Mouse (Mus musculus) stomach, embryonic 16.5 days (tissue): ENCODE measurements around the gene Adk. TPM values are rescaled to one million over a fixed set of nuclear protein-coding genes. Genes with fewer than 3 reads are reported as not detected.
A peak's percentile ranks its signal among the peaks of the same experiment; 100 is the strongest.

Source experiments
- ATAC-seq: fragments of 200-750 bp; cut with Nextera tagmentation; 2 replicates; pipeline ENCODE4 v1.8.0; 2017; ENCODE audit warnings: moderate number of reproducible peaks, moderate TSS enrichment; ENCODE audit not compliant: insufficient read depth, low FRiP score
- H3K27ac ChIP-seq: fragments of 300-500 bp; sonication (generic); 2 replicates; pipeline ENCODE4 v1.5.1; 2014; ENCODE audit warnings: low read length
- H3K27me3 ChIP-seq: fragments of 300-500 bp; sonication (generic); 2 replicates; pipeline ENCODE4 v1.6.1; 2014; ENCODE audit warnings: low read length, control low read depth, mixed read lengths; ENCODE audit not compliant: control insufficient read depth, insufficient read depth
- H3K36me3 ChIP-seq: fragments of 300-500 bp; sonication (generic); 2 replicates; pipeline ENCODE4 v1.6.1; 2014; ENCODE audit warnings: low read length; ENCODE audit not compliant: control insufficient read depth, insufficient read depth
- H3K4me1 ChIP-seq: fragments of 300-500 bp; sonication (generic); 2 replicates; pipeline ENCODE4 v1.6.1; 2014; ENCODE audit warnings: low read length, control low read depth, mixed read lengths; ENCODE audit not compliant: control insufficient read depth, insufficient read depth
- H3K4me2 ChIP-seq: fragments of 300-500 bp; sonication (generic); 2 replicates; pipeline ENCODE4 v1.6.1; 2014; ENCODE audit warnings: low read depth, low read length, mixed read lengths
- H3K4me3 ChIP-seq: fragments of 300-500 bp; sonication (generic); replicated peaks from 2 replicates; pipeline ENCODE4 v1.5.1; 2014; ENCODE audit warnings: mild to moderate bottlenecking, low read length
- H3K9ac ChIP-seq: fragments of 300-500 bp; sonication (generic); 2 replicates; pipeline ENCODE4 v1.6.1; 2014; ENCODE audit warnings: low read length
- H3K9me3 ChIP-seq: fragments of 300-500 bp; sonication (generic); replicated peaks from 2 replicates; pipeline ENCODE4 v1.6.1; 2016; ENCODE audit warnings: low read length, control low read depth; ENCODE audit not compliant: control insufficient read depth
- WGBS: fragments of 180-500 bp; shearing (Covaris S2); extraction: QIAGEN DNeasy Blood & Tissue Kit; methylation state at CpG from one replicate; pipeline ENCODE4 v1.1.7; 2014; 5-methylcytosine and 5-hydroxymethylcytosine counted together
- polyA plus RNA-seq: library from polyadenylated mRNA; unstranded; fragments of >200 nt; fragmentation: Nextera tagmentation; extraction: Ambion mirVana; gene quantifications from 2 replicates; pipeline ENCODE4 v1.2.1, GENCODE M21; 2015

Gene Adk
- polyA plus RNA-seq, 1 experiment from 2014 or later: 151 TPM

DNA sequence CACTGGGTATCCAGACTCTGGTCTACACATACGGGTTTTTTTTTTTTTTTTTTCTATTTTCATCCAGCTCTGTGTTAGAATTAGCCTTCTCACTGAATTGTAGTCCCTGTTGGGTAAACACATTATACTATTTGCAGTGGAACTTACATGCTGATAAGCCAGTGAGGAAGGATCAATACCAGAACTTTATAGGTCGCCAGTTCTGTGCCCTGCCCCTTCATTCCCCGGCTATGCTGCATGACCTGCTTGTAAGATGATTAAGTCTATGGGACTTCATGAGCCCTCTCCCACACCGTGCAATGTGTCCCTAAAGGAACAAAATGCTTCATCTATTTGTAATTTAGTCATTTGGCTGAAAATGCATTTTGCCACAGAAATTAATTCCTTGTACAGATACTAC, 219.1 kb downstream of the Adk start:
- Histone ChIP-seq H3K27ac (no peak overlapping the region), H3K9me3 (no peaks in the 10 kb centered on the region), H3K27me3 (no peaks in the 10 kb centered on the region), H3K4me1 (no peaks in the 10 kb centered on the region; the same call in 1 of the 2 replicates), H3K9ac (no peak overlapping the region), H3K36me3 (no peaks in the 10 kb centered on the region), H3K4me3 (no peak overlapping the region), H3K4me2 (no peak overlapping the region)
- peak; percentile 53; the same call in 1 of the 2 replicates for ATAC-seq
- WGBS: 55% methylated on average over 4 of the region's 4 CpGs

DNA sequence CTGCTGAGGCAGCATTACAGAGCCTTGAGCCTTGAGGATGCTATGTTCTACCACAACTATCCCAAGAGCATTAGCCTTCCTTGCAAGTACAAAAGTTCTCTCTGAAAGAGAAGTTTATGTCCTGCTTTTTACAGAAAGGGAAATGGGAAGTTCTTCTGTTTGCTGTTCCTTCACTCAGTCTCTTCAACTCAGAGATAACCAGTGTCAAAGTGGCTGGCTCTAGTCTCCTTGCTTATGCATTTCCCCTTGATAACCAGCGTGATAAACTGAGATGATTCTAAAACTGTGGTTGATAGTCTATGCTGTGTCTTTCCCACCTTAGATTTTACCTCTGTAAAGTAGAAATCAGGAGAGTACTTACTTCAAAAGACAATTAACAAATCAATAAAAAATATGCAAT, 223.4 kb downstream of the Adk start:
- WGBS: 73% methylated on average over 1 of the region's 1 CpGs
- no peaks in the 10 kb centered on the region for H3K36me3 ChIP-seq
- ATAC-seq: no peak
- H3K27me3 ChIP-seq: no peaks in the 10 kb centered on the region
- H3K9ac ChIP-seq: no peak overlapping the region
- no peak overlapping the region for H3K27ac ChIP-seq
- no peak overlapping the region for H3K4me3 ChIP-seq
- no peaks in the 10 kb centered on the region for H3K9me3 ChIP-seq
- H3K4me1 ChIP-seq: no peaks in the 10 kb centered on the region; the same call in 1 of the 2 replicates
- H3K4me2 ChIP-seq: no peak overlapping the region

DNA sequence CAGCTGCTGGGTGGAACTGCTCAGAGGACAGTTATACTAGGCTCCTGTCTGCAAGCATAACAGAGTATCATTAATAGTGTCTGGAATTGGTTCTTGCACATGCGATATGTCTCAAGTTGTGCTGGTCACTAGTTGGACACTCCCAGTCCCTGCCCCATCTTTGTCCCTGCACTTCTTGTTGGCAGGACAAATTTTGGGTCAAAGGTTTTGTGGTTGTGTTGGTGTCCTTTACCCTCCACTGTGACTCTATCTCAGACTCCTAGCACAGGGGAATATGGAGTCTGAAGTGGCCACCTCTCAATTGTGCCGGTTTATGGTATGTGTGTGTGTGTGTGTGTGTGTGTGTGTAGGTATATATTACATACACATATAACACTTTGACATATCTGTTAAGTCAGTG, 225.9 kb downstream of the Adk start:
- H3K27me3 ChIP-seq: no peaks in the 10 kb centered on the region
- no peak overlapping the region for H3K9ac ChIP-seq
- no peak overlapping the region for H3K27ac ChIP-seq
- H3K9me3 ChIP-seq: no peaks in the 10 kb centered on the region
- H3K4me1 ChIP-seq: no peaks in the 10 kb centered on the region
- H3K36me3 ChIP-seq: no peaks in the 10 kb centered on the region
- WGBS: 87% methylated on average over 2 of the region's 2 CpGs
- no peak overlapping the region for H3K4me3 ChIP-seq
- no peak overlapping the region for H3K4me2 ChIP-seq
- no peak for ATAC-seq

DNA sequence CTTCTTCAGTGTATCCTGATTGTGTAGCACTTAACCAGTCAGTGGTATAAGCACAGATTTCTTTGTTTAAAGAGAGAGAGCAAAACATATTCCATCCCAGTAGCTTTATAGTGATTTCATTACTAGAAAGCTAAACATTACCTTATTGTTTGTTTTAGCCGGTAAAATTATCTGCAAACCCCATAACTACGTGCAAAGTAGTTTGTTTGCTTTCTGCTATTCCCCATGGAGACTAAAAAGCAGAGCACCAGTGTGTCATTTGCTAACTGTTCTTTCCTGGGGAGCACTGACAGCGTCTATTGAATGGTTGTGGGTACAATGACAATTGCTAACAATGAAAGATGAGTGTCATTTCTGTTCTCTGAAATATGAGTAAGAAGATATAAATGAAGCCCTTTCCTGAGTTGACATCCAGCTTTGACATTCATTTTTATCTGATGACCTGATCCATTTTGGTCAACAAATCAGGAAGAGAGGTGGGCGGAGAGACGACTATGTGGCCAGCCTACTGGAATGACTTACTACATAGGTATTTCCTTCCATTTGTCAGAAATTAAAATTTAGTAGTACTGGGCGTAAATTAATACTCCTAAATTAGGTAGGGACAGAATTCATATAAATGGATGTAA, 226.6 kb downstream of the Adk start:
- no peak for ATAC-seq
- Histone ChIP-seq H3K27me3 (no peaks in the 10 kb centered on the region), H3K4me2 (no peak overlapping the region), H3K27ac (no peak overlapping the region), H3K4me3 (no peak overlapping the region), H3K9ac (no peak overlapping the region), H3K4me1 (no peaks in the 10 kb centered on the region), H3K9me3 (no peaks in the 10 kb centered on the region), H3K36me3 (no peaks in the 10 kb centered on the region)
- WGBS: 50% methylated on average over 6 of the region's 6 CpGs

DNA sequence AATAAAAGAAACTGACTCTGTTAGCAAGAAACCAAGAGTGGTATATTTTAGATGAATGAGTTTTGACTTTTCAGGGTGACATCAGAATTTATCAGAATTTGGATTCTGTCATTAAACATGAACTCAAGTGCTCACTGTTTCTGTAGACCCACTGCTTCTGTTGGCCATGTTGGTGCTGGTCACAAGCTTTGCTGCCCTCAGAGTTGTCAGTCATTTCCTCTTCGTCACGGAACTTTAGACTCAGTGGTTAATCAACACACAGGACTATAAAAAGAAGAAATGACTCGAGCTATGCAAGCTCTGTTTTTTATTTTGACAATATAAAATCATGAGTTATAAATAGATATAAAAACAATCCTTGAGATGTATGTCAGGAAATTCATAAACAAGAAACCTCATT, 228.1 kb downstream of the Adk start:
- 72% methylated on average over 3 of the region's 3 CpGs for WGBS
- Histone ChIP-seq H3K4me2 (no peak overlapping the region), H3K36me3 (no peaks in the 10 kb centered on the region), H3K9ac (no peak overlapping the region), H3K4me3 (no peak overlapping the region), H3K27ac (no peak overlapping the region), H3K9me3 (no peaks in the 10 kb centered on the region), H3K27me3 (no peaks in the 10 kb centered on the region), H3K4me1 (no peaks in the 10 kb centered on the region)
- no peak for ATAC-seq

DNA sequence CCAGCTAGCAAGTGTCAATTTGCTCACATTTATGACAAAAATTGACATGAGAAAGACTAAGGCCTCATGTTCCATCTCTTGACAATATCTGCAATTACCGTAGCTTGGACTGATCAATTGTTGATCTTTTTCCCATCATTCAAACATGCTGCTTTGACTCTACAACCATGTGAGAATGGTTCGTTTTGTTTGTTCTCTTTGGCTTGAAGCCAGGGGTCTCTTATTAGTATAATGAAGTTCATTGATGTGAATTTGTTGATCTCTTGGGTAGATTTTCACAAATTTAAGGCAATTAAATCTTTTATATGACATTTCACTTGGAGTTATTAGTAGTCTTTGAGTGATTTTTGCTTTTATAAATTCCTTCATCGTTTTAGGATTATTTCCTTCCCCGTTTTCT, 229.1 kb downstream of the Adk start:
- Histone ChIP-seq H3K4me3 (no peak overlapping the region), H3K9ac (no peak overlapping the region), H3K4me2 (no peak overlapping the region), H3K9me3 (no peaks in the 10 kb centered on the region), H3K27me3 (no peaks in the 10 kb centered on the region), H3K27ac (no peak overlapping the region), H3K4me1 (no peaks in the 10 kb centered on the region), H3K36me3 (no peaks in the 10 kb centered on the region)
- WGBS: 81% methylated on average over 4 of the region's 4 CpGs
- ATAC-seq: no peak

DNA sequence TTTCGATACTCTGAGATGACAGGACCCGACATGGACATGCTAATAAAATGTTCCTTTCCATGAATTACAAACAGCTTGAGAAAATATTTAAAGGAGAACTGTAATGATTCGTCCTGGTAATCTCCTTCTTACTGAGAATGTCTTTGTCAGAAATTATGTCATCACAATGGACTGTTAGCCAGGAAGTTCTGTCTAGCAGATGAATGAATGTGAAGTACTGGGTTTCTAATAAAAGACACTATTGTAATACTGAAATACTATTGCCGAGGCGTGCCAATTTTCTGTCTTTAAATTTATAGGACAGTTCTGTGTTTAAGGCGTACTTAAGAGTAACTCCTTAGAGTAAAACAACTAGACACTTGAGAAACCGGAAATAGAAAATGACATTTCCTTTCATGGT, 231.7 kb downstream of the Adk start:
- Histone ChIP-seq H3K9ac (no peak overlapping the region), H3K27me3 (no peaks in the 10 kb centered on the region), H3K9me3 (no peaks in the 10 kb centered on the region), H3K4me1 (no peaks in the 10 kb centered on the region), H3K4me3 (no peak overlapping the region), H3K27ac (no peak overlapping the region), H3K36me3 (no peaks in the 10 kb centered on the region), H3K4me2 (no peak overlapping the region)
- no peak for ATAC-seq
- 59% methylated on average over 7 of the region's 7 CpGs for WGBS

DNA sequence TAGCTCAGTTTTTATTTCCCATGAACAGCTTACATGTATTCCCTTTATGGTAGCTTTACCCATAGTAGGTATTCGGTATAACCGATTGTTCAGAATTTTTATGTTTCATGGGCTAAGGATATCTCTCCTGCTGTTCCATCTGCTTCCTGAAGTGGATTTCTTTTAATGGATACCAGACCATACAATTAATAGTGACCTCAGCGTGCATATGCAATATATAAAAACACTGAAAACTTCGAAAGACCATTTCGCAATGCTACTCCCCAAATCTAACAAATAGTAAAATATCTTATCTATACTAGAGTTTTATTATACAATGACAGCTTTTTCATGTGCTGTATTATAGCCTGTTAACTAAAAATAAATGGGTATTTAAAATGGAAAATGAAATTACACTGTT, 232.5 kb downstream of the Adk start:
- no peak overlapping the region for H3K9ac ChIP-seq
- H3K4me1 ChIP-seq: no peaks in the 10 kb centered on the region
- H3K27me3 ChIP-seq: no peaks in the 10 kb centered on the region
- no peaks in the 10 kb centered on the region for H3K36me3 ChIP-seq
- no peak overlapping the region for H3K4me2 ChIP-seq
- H3K9me3 ChIP-seq: no peaks in the 10 kb centered on the region
- no peak overlapping the region for H3K4me3 ChIP-seq
- no peak overlapping the region for H3K27ac ChIP-seq
- no peak for ATAC-seq
- WGBS: 75% methylated on average over 5 of the region's 5 CpGs

DNA sequence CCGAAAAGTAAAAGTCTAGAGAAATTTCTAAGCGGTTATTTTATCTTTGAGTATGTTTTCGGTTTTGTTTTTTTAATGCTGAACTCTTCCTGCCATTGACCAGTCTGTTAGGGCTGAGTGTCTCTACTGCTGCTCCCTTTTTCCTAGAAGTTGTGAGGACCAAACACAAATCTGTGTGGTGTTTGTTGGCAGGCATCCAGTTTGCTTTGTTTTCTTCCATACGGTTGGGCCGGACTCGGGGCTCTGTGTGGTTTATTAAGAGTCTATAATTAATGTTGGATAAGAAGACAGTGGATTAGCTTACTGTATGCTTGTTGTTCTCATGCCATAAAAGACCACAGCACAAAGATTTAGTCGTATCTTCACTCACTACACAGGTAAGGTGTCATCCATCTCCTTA, 233.9 kb downstream of the Adk start:
- Histone ChIP-seq H3K9me3 (no peaks in the 10 kb centered on the region), H3K27ac (no peak overlapping the region), H3K4me2 (no peak overlapping the region), H3K9ac (no peak overlapping the region), H3K27me3 (no peaks in the 10 kb centered on the region), H3K36me3 (no peaks in the 10 kb centered on the region), H3K4me1 (no peaks in the 10 kb centered on the region), H3K4me3 (no peak overlapping the region)
- 71% methylated on average over 7 of the region's 7 CpGs for WGBS
- ATAC-seq: no peak
